Mouse (Mus musculus): ENCODE results near the gene Fancl. TPM values are rescaled to one million over a fixed set of nuclear protein-coding genes. Genes with fewer than 3 reads are reported as not detected.

Gene Fancl
- polyA plus RNA-seq, 1 experiment from 2014 or later, result 19.8 TPM

DNA sequence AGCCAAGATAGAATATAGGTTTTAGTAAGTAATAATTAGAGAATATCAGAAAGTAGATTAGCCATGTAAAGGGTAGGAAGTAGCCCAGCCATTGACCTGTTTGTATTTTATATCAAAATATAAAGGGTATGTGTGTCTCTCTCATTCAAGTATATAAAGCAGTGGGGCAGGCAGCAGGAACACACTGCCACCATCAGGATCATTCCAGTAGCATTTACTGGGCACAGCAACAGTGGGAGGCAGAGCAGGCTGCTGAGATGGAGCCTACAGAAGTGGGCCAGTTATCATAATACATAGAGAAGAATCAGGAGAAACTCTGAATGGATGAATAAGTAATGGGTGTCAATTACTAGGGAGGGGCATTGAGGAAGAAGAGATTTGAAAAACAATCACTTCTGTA lies 127.7 kb downstream of the Fancl start:
- H3K27me3 ChIP-seq, result no peaks in the 10 kb centered on the region
- no peaks in the 10 kb centered on the region for H3K9me3 ChIP-seq (replicated peaks)
- no peak overlapping the region for H3K27ac ChIP-seq
- H3K4me3 ChIP-seq, result no peak overlapping the region
- H3K36me3 ChIP-seq (ENCODE audit: poor library complexity, severe bottlenecking), result no peaks in the 10 kb centered on the region
- no peak for ATAC-seq
- no peaks in the 10 kb centered on the region for H3K4me1 ChIP-seq
- no peak overlapping the region for H3K4me2 ChIP-seq
- H3K9ac ChIP-seq, result no peak overlapping the region

GRCm38 (mm10) chr11:26516086-26516485 lies 130.2 kb downstream of the Fancl start:
- Histone ChIP-seq H3K9me3 (replicated peaks) (no peaks in the 10 kb centered on the region), H3K9ac (no peak overlapping the region), H3K27me3 (no peaks in the 10 kb centered on the region), H3K4me3 (no peak overlapping the region), H3K27ac (no peak overlapping the region), H3K4me1 (no peaks in the 10 kb centered on the region), H3K4me2 (no peak overlapping the region), H3K36me3 (ENCODE audit: poor library complexity, severe bottlenecking) (no peaks in the 10 kb centered on the region)
- WGBS, result 79% methylated on average over 2 of the region's 2 CpGs
- no peak for ATAC-seq

- H3K9me3 ChIP-seq (replicated peaks), result no peaks in the 10 kb centered on the region
- H3K27ac ChIP-seq, result no peak overlapping the region
- H3K9ac ChIP-seq, result no peak overlapping the region
- WGBS, result 89% methylated on average over 3 of the region's 3 CpGs
- no peak overlapping the region for H3K4me3 ChIP-seq
- ATAC-seq, result no peak
- no peaks in the 10 kb centered on the region for H3K36me3 ChIP-seq (ENCODE audit: poor library complexity, severe bottlenecking)
- H3K4me2 ChIP-seq, result no peak overlapping the region
- H3K4me1 ChIP-seq, result no peaks in the 10 kb centered on the region
- no peaks in the 10 kb centered on the region for H3K27me3 ChIP-seq
Observed at GRCm38 (mm10) chr11:26518991-26519390, 133.1 kb downstream of the Fancl start.

Other genes starting within 250 kb of the Fancl start
- 15.9 and 17.1 TPM in 2 replicates for gene 5730522E02Rik, start 175.4 kb upstream of the Fancl start, polyA plus RNA-seq (2015; fragmentation: Nextera tagmentation; extraction: Ambion mirVana)
- not detected in 2 replicates for gene Gm6899, start 207.1 kb downstream of the Fancl start, polyA plus RNA-seq (2015; fragmentation: Nextera tagmentation; extraction: Ambion mirVana)
- 11.7 and 12.0 TPM in 2 replicates for gene Vrk2, start 207.9 kb downstream of the Fancl start, polyA plus RNA-seq (2015; fragmentation: Nextera tagmentation; extraction: Ambion mirVana)

Measured in forebrain, embryonic 13.5 days (tissue).